Mouse (Mus musculus): ENCODE data around the gene Arhgap19. TPM values are rescaled to one million over a fixed set of nuclear protein-coding genes. Genes with fewer than 3 reads are reported as not detected.

The Arhgap19 gene
- polyA plus RNA-seq, 1 experiment, result 80.1 TPM

DNA sequence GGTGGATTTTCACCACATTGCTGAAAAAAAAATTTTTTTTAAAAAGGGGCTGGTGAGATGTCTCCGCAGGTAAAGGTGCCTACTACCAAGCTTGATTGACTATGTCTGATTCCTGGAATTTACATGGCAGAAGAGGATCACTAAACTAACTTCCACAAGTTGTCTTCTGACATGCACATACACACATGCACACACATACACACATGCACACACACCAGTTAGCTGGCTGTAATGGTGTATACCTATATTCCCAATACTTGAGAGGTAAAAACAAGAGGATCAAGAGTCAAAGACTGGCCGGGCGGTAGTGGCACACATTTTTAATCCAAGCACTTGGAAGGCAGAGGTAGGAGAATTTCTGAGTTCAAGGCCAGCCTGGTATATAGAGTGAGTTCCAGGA is 37.8 kb upstream of the Arhgap19 start:
- no peaks in the 10 kb centered on the region for H3K9me3 ChIP-seq (replicated peaks; ENCODE audit: control insufficient read depth, insufficient read depth, low read length, poor library complexity, severe bottlenecking)
- H3K27ac ChIP-seq (ENCODE audit: insufficient read depth, low read length), result no peak overlapping the region
- H3K4me1 ChIP-seq (ENCODE audit: control insufficient read depth, insufficient read depth, low read length), result no peaks in the 10 kb centered on the region
- H3K9ac ChIP-seq (ENCODE audit: low read depth, poor library complexity, severe bottlenecking), result no peak overlapping the region
- TF ChIP-seq EP300 (IDR thresholded peaks at IDR 0.05; ENCODE audit: insufficient read depth, low read depth, low read length), result no peak
- no peak for TF ChIP-seq POLR2A (IDR thresholded peaks at IDR 0.05; ENCODE audit: insufficient read depth, low read length)
- no peak for TF ChIP-seq CTCF (IDR thresholded peaks at IDR 0.05; ENCODE audit: low read depth, low read length)
- no peaks in the 10 kb centered on the region for H3K27me3 ChIP-seq (ENCODE audit: control insufficient read depth, insufficient read depth, low read length, poor library complexity, severe bottlenecking)
- no peaks in the 10 kb centered on the region for H3K36me3 ChIP-seq (ENCODE audit: control insufficient read depth, insufficient read depth, low read length, poor library complexity, severe bottlenecking)
- no peak overlapping the region for H3K4me3 ChIP-seq (ENCODE audit: low read depth, low read length)

DNA sequence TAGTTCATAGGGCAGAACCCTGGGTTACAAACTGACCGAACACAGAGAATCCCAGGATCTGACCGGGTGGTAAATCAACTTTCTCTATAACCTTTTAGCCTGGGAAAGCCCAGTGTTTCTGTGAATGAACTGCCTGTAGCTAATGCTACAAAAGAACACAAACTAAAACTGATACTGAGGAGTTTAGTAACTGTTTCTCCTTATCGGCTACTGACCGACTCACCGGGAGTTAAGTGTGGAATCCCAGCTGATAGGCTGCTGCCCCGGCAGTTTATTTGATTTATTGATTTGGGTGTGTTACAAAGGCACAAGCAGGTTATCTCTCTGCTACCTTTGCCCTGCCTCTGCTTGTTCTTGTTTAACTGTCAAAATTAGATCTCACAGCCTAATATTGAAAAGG is 37.0 kb upstream of the Arhgap19 start:
- H3K36me3 ChIP-seq (ENCODE audit: control insufficient read depth, insufficient read depth, low read length, poor library complexity, severe bottlenecking), result no peaks in the 10 kb centered on the region
- H3K27ac ChIP-seq (ENCODE audit: insufficient read depth, low read length), result no peak overlapping the region
- no peak overlapping the region for H3K4me3 ChIP-seq (ENCODE audit: low read depth, low read length)
- H3K9ac ChIP-seq (ENCODE audit: low read depth, poor library complexity, severe bottlenecking), result no peak overlapping the region
- TF ChIP-seq EP300 (IDR thresholded peaks at IDR 0.05; ENCODE audit: insufficient read depth, low read depth, low read length) (no peak), CTCF (IDR thresholded peaks at IDR 0.05; ENCODE audit: low read depth, low read length) (no peak), POLR2A (IDR thresholded peaks at IDR 0.05; ENCODE audit: insufficient read depth, low read length) (no peak)
- H3K4me1 ChIP-seq (ENCODE audit: control insufficient read depth, insufficient read depth, low read length), result no peaks in the 10 kb centered on the region
- no peaks in the 10 kb centered on the region for H3K27me3 ChIP-seq (ENCODE audit: control insufficient read depth, insufficient read depth, low read length, poor library complexity, severe bottlenecking)
- H3K9me3 ChIP-seq (replicated peaks; ENCODE audit: control insufficient read depth, insufficient read depth, low read length, poor library complexity, severe bottlenecking), result no peaks in the 10 kb centered on the region

DNA sequence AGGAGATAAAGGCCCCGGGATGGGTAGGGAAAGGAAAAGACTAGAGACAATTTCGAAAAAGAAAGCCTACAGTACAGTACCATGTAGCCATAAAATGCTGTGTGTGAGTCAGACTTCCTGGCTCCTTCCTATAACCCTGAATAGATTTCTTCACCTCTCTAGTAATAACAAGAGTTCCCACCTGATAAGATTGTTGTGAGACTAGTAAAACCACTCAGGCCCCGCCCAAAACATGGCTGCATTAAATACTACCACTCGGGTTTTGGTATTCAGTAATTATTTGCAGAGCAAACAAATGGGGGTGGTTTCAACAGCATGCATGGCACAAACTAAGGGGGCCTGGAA is 36.0 kb upstream of the Arhgap19 start:
- H3K4me1 ChIP-seq (ENCODE audit: control insufficient read depth, insufficient read depth, low read length), result no peaks in the 10 kb centered on the region
- TF ChIP-seq POLR2A (IDR thresholded peaks at IDR 0.05; ENCODE audit: insufficient read depth, low read length), result no peak
- TF ChIP-seq CTCF (IDR thresholded peaks at IDR 0.05; ENCODE audit: low read depth, low read length), result no peak
- TF ChIP-seq EP300 (IDR thresholded peaks at IDR 0.05; ENCODE audit: insufficient read depth, low read depth, low read length), result no peak
- no peaks in the 10 kb centered on the region for H3K9me3 ChIP-seq (replicated peaks; ENCODE audit: control insufficient read depth, insufficient read depth, low read length, poor library complexity, severe bottlenecking)
- no peaks in the 10 kb centered on the region for H3K36me3 ChIP-seq (ENCODE audit: control insufficient read depth, insufficient read depth, low read length, poor library complexity, severe bottlenecking)
- no peak overlapping the region for H3K9ac ChIP-seq (ENCODE audit: low read depth, poor library complexity, severe bottlenecking)
- H3K27me3 ChIP-seq (ENCODE audit: control insufficient read depth, insufficient read depth, low read length, poor library complexity, severe bottlenecking), result no peaks in the 10 kb centered on the region
- H3K4me3 ChIP-seq (ENCODE audit: low read depth, low read length), result no peak overlapping the region
- H3K27ac ChIP-seq (ENCODE audit: insufficient read depth, low read length), result no peak overlapping the region

DNA sequence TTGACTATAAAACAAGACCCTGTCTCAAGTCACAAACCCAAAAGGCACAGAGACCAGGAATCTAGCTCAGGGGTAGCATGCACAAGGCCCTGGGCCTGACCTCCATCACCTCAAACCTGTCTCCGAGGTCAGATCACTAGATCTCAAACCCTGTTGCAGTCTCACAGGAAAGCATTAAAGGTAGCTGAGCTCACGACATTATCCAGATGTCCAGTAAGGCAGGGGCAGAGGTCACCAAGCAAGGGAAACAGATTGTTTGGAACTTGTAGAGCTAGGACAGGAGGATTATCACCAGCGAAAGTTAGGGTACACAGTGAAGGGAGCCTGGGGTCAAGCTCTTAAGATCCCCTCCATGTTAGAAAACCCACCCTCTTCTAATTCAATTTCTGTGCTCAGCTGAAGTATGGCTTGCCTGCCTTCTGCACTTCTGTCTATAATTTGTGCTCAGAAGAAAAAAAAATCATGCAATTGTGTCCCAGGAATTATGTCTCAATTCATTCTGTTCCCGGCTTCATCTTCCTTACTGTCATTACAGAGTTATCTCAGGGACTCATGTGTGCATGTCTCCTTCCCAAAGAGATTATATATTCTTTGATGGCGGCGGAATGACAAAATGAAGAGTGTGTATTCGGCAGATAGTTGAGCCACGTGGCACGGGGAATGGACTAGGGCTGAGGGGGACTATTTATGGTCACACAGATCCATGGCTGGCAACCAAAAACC is 35.5 kb upstream of the Arhgap19 start:
- Histone ChIP-seq H3K4me1 (ENCODE audit: control insufficient read depth, insufficient read depth, low read length) (no peaks in the 10 kb centered on the region), H3K27ac (ENCODE audit: insufficient read depth, low read length) (no peak overlapping the region), H3K9ac (ENCODE audit: low read depth, poor library complexity, severe bottlenecking) (no peak overlapping the region), H3K4me3 (ENCODE audit: low read depth, low read length) (no peak overlapping the region), H3K27me3 (ENCODE audit: control insufficient read depth, insufficient read depth, low read length, poor library complexity, severe bottlenecking) (no peaks in the 10 kb centered on the region), H3K36me3 (ENCODE audit: control insufficient read depth, insufficient read depth, low read length, poor library complexity, severe bottlenecking) (no peaks in the 10 kb centered on the region), H3K9me3 (replicated peaks; ENCODE audit: control insufficient read depth, insufficient read depth, low read length, poor library complexity, severe bottlenecking) (no peaks in the 10 kb centered on the region)
- TF ChIP-seq POLR2A (IDR thresholded peaks at IDR 0.05; ENCODE audit: insufficient read depth, low read length) (no peak), EP300 (IDR thresholded peaks at IDR 0.05; ENCODE audit: insufficient read depth, low read depth, low read length) (no peak), CTCF (IDR thresholded peaks at IDR 0.05; ENCODE audit: low read depth, low read length) (no peak)

DNA sequence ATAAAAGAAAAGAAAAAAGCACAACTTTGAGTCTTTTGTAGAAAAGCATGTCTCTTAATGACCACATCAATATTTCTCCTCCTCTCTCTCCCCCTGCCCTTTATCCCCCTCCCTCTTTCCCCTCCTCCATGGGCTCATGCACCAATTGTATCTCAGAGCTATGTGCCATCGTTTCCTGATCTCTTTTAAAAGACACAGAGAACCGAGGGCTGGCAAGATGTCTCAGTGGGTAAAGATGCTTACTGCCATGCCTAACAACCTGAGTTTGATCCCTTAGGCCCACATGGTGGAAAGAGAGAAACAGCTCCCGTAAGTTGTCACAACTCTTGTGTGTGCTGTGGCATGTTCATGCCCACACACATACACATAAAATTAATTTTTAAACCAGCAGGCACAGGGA is 34.9 kb upstream of the Arhgap19 start:
- Histone ChIP-seq H3K4me1 (ENCODE audit: control insufficient read depth, insufficient read depth, low read length) (no peaks in the 10 kb centered on the region), H3K4me3 (ENCODE audit: low read depth, low read length) (no peak overlapping the region), H3K9ac (ENCODE audit: low read depth, poor library complexity, severe bottlenecking) (no peak overlapping the region), H3K27ac (ENCODE audit: insufficient read depth, low read length) (no peak overlapping the region), H3K9me3 (replicated peaks; ENCODE audit: control insufficient read depth, insufficient read depth, low read length, poor library complexity, severe bottlenecking) (no peaks in the 10 kb centered on the region), H3K36me3 (ENCODE audit: control insufficient read depth, insufficient read depth, low read length, poor library complexity, severe bottlenecking) (no peaks in the 10 kb centered on the region), H3K27me3 (ENCODE audit: control insufficient read depth, insufficient read depth, low read length, poor library complexity, severe bottlenecking) (no peaks in the 10 kb centered on the region)
- TF ChIP-seq EP300 (IDR thresholded peaks at IDR 0.05; ENCODE audit: insufficient read depth, low read depth, low read length) (no peak), POLR2A (IDR thresholded peaks at IDR 0.05; ENCODE audit: insufficient read depth, low read length) (no peak), CTCF (IDR thresholded peaks at IDR 0.05; ENCODE audit: low read depth, low read length) (no peak)

DNA sequence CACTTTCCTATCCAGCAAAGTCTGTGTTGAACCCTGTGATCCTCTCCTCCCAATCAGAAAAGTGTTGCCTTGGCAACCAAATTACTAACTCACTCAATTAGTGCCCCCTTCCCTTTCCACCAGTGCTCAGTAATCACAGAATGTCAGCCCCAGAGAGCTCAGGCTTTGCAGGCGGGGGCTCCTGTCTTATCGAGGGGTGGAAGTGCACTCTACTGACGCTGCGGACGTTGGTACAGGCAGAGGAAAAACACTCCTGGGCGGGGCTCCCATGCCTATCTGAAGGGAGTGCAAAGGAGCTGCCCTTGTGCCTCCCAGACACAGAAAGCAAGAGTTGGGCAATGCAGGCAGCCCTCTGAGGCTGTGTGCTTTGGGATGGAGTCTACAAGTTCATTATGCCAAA is 34.0 kb upstream of the Arhgap19 start:
- no peaks in the 10 kb centered on the region for H3K27me3 ChIP-seq (ENCODE audit: control insufficient read depth, insufficient read depth, low read length, poor library complexity, severe bottlenecking)
- H3K4me1 ChIP-seq (ENCODE audit: control insufficient read depth, insufficient read depth, low read length), result no peaks in the 10 kb centered on the region
- TF ChIP-seq POLR2A (IDR thresholded peaks at IDR 0.05; ENCODE audit: insufficient read depth, low read length) (no peak), EP300 (IDR thresholded peaks at IDR 0.05; ENCODE audit: insufficient read depth, low read depth, low read length) (no peak), CTCF (IDR thresholded peaks at IDR 0.05; ENCODE audit: low read depth, low read length) (no peak)
- H3K9me3 ChIP-seq (replicated peaks; ENCODE audit: control insufficient read depth, insufficient read depth, low read length, poor library complexity, severe bottlenecking), result no peaks in the 10 kb centered on the region
- H3K9ac ChIP-seq (ENCODE audit: low read depth, poor library complexity, severe bottlenecking), result no peak overlapping the region
- H3K27ac ChIP-seq (ENCODE audit: insufficient read depth, low read length), result no peak overlapping the region
- H3K4me3 ChIP-seq (ENCODE audit: low read depth, low read length), result no peak overlapping the region
- H3K36me3 ChIP-seq (ENCODE audit: control insufficient read depth, insufficient read depth, low read length, poor library complexity, severe bottlenecking), result no peaks in the 10 kb centered on the region
